Mouse (Mus musculus) olfactory bulb, adult 2 months (tissue): ENCODE measurements around the gene Cdon.

Source experiments
- CTCF ChIP-seq: fragments of 200-500 bp; IDR thresholded peaks from 2 replicates; pipeline ENCODE4 v1.5.1; 2012; ENCODE audit warnings: low read depth, mild to moderate bottlenecking, low read length, moderate library complexity; ENCODE audit not compliant: insufficient read depth
- POLR2A ChIP-seq: fragments of 200-500 bp; IDR thresholded peaks from 2 replicates; pipeline ENCODE4 v1.6.1; 2012; ENCODE audit warnings: mild to moderate bottlenecking, low read depth, low read length, moderate library complexity; ENCODE audit not compliant: insufficient read depth

DNA sequence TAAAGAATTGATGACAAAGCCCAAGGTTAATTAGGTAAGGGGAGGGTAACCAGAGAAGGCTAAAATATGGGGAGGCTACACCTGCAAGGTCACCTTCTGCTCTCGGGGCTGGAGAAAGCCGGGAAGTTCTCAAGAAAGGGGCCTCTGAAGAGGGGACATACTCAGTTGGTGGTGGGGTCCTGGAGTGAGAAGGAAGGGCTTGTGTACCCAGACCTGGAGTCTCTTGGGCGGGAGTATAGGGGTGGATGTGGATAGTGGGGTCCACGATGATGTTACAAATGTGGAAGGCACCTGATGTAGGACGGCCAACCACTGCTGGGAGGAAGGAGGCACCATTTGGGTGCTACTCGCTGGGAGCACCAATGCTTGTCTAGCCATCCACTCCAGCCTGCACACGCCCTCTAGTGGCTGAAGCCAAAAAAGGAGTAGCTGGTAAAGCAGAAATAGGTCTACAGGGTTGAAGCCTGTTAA, 103.0 kb downstream of the Cdon start:
- TF ChIP-seq CTCF (peak; percentile 31; the same call in 1 of the 2 replicates), POLR2A (no peak)
